Mouse (Mus musculus) megakaryocyte progenitor cell, adult 5-6 weeks (primary cell): ENCODE measurements around the gene Gm7138. TPM values are rescaled to one million over a fixed set of nuclear protein-coding genes. Genes with fewer than 3 reads are reported as not detected.
"Not testable (repeated sequence)": the region's sequence is repeated elsewhere in the genome, so short reads cannot be mapped to it uniquely, and the experiment has no call there.

Source experiments
- ATAC-seq: replicated peaks from 2 replicates; pipeline ENCODE4 v1.8.0; 2016; ENCODE audit warnings: mild to moderate bottlenecking, moderate TSS enrichment, inconsistent platforms; ENCODE audit not compliant: poor library complexity
- total RNA-seq, 2 experiments: library from RNA; stranded (forward) in 1 of 2; stranded (reverse) in 1 of 2; fragments of 157-497, 149-512 nt in 1 of 2; fragments of 200-1000 nt in 1 of 2; gene quantifications; 2 replicates each; pipeline versions ENCODE4 v1.2.3 to v1.2.4; 2015 to 2017

Gm7138 gene
- not detected in 2 replicates for total RNA-seq (2015)
- not detected in 2 replicates for total RNA-seq (2017)

GRCm38 (mm10) chr10:77776844-77777243 lies at the start of gene Gm7138:
Gene Gm7138 (minus strand): TSS chr10:77776944.
- ATAC-seq, result not testable (repeated sequence)

DNA sequence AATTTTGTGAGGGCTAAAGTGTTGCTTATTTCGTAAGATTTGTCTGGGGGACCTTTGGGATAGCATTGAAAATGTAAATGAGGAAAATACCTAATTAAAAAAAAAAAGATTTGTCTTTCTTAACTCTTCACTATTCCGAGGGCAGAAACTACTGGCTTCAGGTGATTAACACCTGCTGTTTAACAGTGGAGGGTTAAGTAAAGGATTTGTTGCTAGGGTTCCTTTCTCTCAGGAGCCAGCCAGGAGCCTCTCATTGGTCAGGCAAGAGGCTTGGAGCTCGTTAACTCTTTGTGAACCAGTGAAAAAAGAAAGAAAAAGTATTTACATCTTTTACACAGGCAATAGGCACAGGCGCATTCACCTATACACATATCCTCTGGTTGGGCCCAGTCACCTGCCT lies 42.5 kb upstream of the Gm7138 start:
- ATAC-seq, result no peak

DNA sequence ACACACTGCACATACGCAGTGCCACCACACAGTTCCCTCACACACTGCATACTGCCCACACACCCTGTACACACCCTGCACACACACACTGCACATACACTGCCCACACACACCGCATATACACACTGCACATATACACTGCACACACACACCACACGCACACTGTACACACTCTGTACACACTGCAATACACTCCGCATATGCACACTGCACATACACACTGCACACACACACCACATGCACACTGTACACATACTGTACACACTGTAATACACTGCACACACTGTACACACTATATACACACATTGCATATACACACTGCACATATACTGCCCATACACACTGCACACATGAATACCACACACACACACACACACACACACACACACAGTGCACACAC lies 41.8 kb upstream of the Gm7138 start:
- no peak for ATAC-seq

DNA sequence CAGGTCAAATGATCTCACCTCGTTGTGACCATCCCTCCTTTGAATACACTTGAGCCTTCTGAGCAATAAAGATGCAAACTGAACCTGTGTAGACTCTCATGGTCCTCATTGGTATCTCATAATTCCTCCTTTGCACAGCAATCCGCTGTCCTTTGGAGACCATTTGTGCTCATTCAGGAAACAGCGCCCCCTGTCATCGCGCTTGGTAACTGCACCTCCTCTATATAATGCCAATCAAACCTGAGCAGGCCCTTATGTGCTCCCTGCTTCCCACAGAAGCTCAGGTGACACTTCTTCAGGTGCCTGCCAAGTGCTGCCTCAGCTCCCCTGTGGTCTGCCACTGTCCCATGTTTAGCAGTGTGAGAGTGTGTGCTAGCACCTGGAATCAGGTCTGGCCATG lies 38.8 kb upstream of the Gm7138 start:
- 0 out of 2 replicates have a peak, but pooled peaks have one; percentile 37 for ATAC-seq

GRCm38 (mm10) chr10:77814382-77814781 lies 37.6 kb upstream of the Gm7138 start, which contains the start of gene Gm2696:
Gene Gm2696 (plus strand): TSS chr10:77814682.
- no peak for ATAC-seq

DNA sequence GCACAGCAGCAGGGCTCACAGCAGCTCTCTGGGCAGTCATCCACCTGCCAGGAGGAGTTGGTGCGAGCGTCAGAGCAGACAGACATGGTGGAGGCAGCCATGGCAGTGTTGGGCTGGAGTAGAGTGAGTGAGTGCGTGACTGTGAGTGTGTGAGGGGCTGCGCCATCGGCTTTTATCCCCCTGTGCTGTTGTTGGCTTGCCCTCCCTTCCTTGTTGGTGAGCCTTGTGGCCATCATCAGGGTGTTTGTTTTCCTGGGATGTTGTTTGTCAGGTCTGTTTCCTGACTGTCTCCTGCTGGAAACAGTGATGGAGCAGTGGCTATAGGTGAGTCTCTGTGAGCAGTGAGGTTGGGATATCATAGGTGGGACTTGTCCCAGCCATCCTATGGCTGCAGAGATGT lies 35.0 kb upstream of the Gm7138 start, which contains the start of gene Gm9507:
Gm9507 (minus strand) TSS at position 101 of the 400 bp plus-strand sequence.
- no peak for ATAC-seq

DNA sequence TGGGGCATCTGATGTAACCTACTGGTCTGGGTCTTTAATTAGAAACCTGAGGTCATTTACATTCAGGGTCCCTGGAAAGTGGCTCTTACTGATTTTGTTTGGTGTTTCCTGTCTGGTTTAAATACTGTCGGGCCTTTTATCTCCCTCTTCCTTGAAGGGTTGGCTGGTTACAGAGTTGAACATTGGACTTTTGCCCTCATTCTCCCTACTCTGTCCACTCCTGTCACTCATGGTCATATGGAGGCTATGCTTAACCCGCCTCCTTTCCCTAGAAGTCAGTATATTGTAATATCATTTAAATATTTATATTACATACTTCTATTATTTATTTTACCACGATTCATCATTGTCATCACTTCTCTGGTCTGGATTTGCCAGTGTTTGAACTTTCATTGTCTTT lies 27.4 kb upstream of the Gm7138 start:
- ATAC-seq, result no peak

DNA sequence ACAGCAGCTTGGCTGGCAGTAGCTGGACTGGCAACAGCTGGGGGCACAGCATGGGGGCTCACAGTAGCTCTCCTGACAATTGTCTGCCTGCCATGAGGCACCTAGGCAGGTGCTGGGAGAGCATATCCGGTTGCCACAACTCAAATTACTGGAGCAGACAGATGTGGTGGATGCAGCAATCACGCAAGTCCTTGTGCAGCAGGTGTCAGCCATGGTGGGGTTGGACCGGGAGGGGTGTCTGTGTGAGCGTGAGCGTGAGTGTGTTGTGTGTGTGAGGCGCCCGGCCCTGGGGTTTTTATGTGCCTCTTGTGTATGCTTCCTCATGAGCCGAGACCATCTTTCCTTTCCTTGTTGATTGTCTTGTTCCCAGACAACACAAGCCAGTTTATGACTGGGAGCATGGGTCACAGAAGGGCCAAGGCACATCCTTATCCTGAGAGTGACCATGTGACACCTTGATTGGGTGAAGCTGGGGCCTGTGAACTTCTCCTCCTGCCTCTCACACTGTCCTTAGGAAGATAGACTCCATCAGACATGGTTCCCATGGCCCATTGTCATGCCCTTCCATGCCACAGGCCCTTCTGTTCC lies 22.3 kb upstream of the Gm7138 start, which contains the start of gene Gm19668:
Gm19668 (minus strand) TSS at position 213 of the 588 bp plus-strand sequence.
- ATAC-seq, result no peak

DNA sequence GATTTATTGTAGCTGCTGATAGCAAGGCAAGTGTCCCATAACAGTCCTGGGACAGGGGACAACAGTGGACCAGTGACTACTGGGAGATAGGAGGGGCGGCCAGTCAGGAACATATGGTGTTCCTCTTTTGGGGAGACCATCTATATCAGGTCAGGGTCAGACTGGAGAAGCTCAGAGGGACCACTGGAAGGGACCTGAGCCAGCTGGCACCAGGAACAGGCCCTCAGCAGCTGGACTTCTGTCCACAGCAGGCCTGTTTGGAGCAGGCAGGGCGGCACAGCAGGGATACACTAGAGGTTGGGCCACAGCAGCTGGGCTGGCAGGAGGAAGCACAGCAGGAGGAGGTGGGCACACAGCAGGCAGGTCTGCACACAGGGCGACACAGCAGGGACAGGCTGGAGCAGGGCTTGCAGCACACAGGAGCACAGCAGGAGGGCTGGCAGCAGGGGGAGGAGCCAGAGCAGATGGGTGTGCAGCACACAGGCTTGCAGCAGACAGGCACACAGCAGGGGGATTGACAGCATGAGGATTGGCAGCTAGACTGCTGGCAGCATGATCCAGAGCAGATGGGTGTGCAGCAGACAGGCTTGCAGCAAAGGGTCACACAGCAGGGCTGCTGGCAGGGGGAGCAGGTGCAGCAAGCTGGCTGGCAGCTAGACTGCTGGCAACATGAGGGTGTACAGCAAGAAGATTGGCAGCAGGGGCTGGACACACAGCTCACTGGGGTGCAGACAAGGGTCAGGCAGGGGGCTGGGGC lies 21.6 kb upstream of the Gm7138 start:
- ATAC-seq, result not testable (repeated sequence)

- ATAC-seq, result no peak
Measured at GRCm38 (mm10) chr10:77797677-77798076, 20.9 kb upstream of the Gm7138 start.

DNA sequence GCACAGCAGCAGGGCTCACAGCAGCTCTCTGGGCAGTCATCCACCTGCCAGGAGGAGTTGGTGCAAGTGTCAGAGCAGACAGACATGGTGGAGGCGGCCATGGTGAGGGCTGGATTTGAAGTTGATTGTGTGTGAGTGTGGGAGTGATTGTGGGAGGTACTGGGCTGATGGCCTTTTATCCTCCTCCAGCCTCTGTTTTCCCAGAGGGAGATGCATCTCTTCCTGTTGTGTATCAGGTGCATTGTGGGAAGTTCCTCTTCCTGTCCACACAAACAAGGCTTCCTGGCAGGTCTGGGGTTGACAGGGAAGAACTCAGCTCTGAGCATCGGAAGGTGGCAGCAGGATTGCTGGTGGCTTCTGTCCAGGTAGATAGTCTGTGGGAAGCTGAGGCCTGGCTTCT lies 18.2 kb upstream of the Gm7138 start, which contains the start of gene Gm9639:
Gm9639 (minus strand) TSS at position 101 of the 400 bp plus-strand sequence.
- ATAC-seq, result no peak

- ATAC-seq, result no peak
Measured at GRCm38 (mm10) chr10:77788621-77789020, 11.9 kb upstream of the Gm7138 start.

GRCm38 (mm10) chr10:77787876-77788275 lies 11.1 kb upstream of the Gm7138 start, which contains the start of gene Gm7137:
Gene Gm7137 (minus strand): TSS chr10:77788200.
- ATAC-seq, result not testable (repeated sequence)

DNA sequence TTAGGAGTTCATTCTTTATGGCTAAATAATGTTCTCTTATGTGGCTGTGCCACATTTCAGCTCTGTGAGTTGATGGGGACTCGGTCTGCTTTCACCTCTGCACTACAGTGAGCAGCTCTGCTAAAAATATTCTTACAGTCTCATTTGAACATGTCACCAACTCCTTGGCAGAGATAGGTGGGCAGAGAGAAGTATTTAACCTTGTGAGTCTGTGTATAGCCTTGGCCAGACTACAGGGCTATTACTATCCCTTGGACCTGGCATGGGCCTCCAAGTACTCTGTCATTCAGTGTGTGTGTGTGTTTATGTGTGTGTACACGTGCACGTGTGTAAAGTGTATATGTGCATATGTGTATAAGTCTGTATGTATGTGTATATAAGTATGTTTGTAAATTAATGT lies 6.7 kb upstream of the Gm7138 start:
- ATAC-seq, result not testable (repeated sequence)

- ATAC-seq, result not testable (repeated sequence)
Measured at GRCm38 (mm10) chr10:77782442-77782841, 5.7 kb upstream of the Gm7138 start, which contains the start of gene Gm3250. Gene Gm3250 (minus strand): TSS chr10:77782542.

GRCm38 (mm10) chr10:77772142-77772541 lies 4.6 kb downstream of the Gm7138 start:
- not testable (repeated sequence) for ATAC-seq

GRCm38 (mm10) chr10:77771225-77771624 lies 5.5 kb downstream of the Gm7138 start, which contains the start of gene Gm3238:
Gene Gm3238 (minus strand): TSS chr10:77771325.
- ATAC-seq, result not testable (repeated sequence)

DNA sequence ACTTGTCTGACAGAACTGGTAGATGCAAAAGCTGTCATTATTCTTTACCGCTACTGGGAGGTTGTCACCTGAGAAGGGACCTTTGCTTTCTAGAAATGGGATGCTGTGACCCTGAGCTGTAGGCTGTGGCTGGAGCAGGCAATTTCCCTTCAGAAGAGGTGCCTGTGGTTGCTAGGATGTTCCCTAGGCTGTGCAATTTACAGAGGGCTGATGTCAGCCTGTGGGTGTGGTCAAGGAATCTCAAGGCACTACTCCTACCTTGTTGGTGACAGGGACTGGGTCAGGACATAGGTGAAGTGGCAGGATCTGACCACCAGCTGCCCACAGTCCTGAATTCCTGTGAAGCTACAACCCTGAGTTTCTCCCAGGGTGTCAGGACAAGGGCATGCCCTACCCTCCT lies 7.0 kb downstream of the Gm7138 start:
- no peak for ATAC-seq

DNA sequence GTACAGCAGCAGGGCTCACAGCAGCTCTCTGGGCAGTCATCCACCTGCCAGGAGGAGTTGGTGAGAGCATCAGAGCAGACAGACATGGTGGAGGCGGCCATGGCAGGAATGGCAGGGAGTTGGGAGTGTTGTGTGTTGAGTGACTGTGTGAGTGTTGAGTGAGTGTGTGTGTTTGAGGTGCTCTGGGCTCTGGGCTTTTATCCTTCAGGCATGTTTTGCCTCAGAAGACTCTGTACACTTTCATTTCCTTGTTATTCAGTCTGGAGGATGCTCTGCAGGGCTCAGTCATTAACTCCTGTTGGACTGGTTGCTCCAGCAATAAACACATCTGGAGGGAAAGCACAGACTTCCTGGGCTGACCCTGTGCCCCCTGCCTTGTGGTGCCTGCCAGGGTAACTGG lies 17.2 kb downstream of the Gm7138 start, which contains the start of gene Gm3233:
Gm3233 (minus strand) TSS at position 101 of the 400 bp plus-strand sequence.
- not testable (repeated sequence) for ATAC-seq

- ATAC-seq, result no peak
Measured at GRCm38 (mm10) chr10:77753448-77753847, 23.3 kb downstream of the Gm7138 start.

- 0 out of 2 replicates have a peak, but pooled peaks have one; percentile 23 for ATAC-seq
Measured at GRCm38 (mm10) chr10:77752312-77752711, 24.4 kb downstream of the Gm7138 start.
